Mouse (Mus musculus): Measurements from ENCODE around the gene Igf1r.
"Not testable (repeated sequence)": the region's sequence is repeated elsewhere in the genome, so short reads cannot be mapped to it uniquely, and the experiment has no call there.

The Igf1r gene

DNA sequence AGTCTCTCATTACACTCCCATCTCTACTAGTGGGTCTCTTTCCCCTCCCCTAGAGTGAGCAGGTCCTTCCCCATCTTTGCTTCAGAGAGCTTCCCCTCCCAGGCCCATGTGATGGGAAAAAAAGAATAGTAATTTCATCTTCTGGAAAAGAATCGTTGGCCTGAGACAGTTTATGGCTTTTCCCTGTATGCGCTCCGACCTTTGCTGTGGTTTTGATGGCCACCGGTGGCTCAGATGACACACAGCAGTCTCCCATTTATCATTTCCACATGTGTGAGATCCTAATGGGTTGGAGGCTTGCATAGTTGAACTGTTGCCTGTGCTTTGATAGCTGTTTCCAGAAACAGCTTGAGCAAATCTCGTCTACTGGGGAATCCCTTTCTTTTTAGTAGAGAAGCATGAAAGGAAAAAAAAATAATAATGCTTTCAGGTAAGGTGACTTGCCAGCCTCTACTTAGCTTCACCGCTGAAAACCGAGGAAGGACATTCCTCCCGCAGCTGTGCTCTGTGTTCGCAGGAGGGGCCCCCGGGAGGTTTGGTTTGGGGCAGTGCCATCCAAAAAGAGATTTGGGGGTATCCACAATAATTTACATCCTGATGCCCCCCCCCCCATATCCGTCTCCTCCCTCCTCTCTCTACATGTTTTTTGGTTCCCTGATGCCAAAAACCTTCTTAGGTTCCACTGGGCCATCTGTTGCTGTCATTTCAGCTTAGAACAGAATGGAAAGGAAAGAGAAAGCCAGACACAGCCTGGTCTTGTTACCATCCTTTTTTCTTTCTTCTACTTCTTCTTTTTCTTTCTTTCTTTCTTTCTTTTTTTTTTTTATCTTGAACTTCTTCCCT, 324.6 kb downstream of the Igf1r start:
- DNase-seq: no peak

DNA sequence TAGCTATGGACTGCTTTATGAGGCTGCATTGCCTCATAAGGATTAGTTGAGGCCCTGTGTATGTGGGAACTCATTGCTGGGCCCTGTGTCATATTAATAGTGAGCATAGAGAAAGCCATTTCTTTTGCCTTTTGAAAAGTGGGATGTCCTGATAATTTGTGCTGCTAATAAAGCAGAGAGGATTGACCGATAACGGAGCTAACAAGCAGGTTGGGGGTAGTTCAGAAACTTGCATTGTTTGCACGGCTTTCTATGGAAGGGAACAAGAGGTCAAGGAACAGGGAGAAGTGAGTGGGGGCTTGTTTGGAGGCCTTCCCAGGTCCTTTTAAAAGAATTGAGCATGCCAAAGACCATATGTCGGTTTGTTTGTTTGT, 325.3 kb downstream of the Igf1r start:
- DNase-seq: no peak

DNA sequence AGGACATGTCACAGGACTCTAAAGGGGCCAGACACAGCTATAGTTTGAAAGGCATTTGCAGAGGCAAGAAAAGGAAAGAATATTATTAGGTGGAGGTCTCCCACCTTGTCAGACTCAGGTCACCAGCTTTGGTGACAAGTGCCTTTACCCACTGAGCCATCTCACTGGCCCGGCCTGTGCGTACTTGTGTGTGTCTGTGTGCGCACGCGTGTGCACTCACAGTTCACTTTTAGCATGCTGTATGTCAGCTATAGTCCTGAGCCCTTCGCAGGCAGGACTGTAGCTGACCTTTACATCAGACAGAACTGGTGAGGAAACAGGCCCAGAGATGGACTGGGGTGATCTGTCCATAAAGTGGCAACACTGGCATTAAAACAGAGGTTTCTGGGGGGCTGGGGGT, 325.8 kb downstream of the Igf1r start:
- DNase-seq: no peak

DNA sequence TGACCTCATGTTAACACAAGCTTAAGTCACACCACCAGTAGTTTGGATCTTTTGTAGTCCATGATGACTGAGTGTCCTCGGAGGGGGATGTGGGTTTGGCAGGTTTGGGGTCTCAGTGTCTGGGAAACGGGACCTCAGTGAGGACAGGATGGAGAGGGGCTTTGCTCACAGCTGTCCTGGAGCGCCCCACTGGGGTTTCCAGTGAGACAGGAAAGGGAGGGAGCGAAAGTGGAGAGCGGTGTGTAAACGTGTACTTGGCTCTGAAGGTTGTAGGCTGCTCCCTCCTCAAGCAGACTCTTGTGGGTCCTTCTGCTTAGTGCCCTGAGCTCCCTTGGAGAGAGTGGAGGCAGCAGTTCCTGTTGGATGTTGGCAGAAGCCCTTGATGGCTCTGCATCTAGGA, 326.3 kb downstream of the Igf1r start:
- no peak for DNase-seq

DNA sequence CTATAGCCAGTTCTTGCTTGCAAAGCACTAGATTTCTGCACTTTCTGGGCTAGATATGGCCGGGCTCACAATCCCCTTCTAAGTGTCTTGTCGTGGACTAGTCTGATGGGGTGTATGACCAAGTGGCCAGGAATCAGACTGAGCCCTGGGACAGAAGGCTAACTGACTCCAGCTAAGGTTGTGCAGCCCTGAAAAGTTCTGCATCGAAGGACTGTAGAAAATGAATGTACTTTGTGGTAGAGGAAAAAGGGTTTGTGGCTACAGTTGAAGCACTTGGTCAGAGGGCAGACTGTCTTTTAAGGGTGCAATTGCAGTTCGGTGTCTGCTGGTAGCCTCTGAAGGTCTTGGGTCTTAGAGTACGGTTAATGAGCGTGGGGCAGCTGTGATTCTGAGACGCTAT, 326.9 kb downstream of the Igf1r start:
- DNase-seq: no peak

DNA sequence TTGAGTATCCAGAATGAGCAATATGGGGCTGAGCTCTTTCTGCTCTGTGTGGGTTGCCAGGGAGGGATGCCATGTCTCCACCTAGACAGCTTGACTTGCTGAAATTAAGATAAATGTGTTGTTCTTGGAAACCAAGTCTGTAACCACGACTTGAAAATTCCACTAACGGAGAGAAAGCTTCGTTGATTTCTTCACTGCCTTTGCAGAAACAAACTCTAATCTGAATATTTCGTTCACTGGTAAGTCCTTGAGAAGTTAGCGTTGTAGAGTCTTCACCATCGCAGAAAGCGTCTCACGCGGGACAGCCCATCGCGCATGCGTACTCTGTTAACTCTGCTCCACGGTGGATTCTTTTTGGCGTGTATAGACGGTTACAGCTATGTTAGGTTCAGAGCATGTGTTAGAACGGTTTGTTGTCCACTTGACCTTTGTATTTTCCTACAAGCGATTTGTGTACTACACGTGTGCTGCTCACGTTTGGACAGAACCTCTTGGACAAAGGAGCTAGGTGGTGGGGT, 327.8 kb downstream of the Igf1r start:
- no peak for DNase-seq

DNA sequence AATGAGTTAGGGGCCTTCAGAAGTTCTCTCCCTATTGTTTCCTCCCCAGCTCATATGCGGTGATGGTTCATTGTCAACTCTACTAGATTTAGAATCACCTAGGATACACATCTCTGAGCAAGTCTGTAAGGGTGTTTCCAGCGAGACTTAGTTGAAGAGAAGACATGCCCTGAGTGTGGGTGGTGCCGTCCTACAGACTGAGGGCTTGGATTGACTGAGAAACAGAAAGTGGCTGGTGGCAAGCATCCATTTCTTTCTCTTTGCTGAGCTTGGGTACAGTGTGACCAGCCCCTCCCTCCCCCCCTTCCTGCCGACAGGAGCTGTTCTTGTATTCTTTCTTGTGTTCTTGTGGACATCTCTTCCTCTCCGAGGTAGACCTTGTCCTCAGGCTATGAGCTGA, 328.7 kb downstream of the Igf1r start:
- no peak for DNase-seq

DNA sequence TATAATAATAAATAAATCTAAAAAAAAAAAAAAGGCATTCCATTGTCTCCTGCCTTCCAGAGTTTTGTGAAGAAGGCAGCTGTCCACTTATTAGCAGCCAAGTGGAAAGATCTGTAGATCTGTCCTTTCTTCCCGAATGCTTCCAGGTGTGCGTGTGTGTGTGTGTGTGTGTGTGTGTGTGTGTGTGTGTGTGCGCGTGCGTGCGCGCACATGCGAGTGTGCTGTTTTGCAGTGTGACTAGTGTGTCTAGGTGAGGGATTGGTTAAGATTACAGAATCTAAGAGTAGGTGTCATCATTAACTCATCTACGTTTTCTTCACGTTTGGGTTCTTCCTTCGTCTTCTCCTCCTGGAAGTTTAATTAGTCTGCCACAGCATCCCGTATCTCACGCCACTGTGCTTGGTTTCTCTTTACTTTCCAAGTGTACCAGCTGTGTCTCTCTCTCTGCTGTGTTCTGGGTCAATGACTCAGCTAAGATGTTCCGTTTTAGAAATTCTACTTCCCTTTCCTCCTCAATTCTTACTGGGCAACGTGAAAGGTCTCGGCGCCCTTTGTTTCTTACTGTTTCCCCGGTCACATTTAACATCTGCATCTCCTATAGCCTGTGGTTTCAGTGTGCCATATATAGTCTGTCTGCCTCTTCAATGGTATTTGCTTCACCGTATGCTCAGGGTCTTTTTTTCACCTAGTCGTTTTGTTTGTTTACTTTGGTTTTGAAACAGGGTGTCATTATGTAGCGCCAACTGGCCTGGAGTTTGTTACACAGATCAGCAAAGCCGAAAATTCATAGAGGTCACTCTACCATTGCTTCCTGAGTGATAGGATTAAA, 329.9 kb downstream of the Igf1r start:
- DNase-seq: no peak

DNA sequence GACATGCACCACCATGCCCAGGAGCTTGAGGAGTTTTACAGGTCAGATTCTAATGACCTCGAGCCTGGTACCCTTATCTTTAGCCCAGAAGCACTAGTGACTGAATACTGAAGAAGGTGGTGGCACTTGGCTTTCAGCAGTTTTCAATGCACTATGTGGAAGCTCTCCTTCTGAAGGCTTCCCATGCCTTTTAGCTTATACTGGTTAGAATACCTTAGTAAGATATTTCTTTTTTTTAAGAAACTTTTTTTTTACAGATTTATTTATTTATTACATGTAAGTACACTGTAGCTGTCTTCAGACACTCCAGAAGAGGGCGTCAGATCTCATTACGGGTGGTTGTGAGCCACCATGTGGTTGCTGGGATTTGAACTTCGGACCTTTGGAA, 330.5 kb downstream of the Igf1r start:
- not testable (repeated sequence) for DNase-seq
